Mouse (Mus musculus): ENCODE results near the gene Gm14632.
"Not testable (repeated sequence)": the region's sequence is repeated elsewhere in the genome, so short reads cannot be mapped to it uniquely, and the experiment has no call there.

The Gm14632 gene

GRCm38 (mm10) chrX:30329472-30329871, at the start of gene Gm14632:
TSS of gene Gm14632 (plus strand) at chrX:30329772.
- DNase-seq, result not testable (repeated sequence)
